Mouse (Mus musculus) embryonic facial prominence, embryonic 11.5 days (tissue): Measurements from ENCODE around the gene Hao2. TPM values are rescaled to one million over a fixed set of nuclear protein-coding genes. Genes with fewer than 3 reads are reported as not detected.

Source experiments
- ATAC-seq: fragments of 200-750 bp; cut with Nextera tagmentation; replicated peaks from 2 replicates; pipeline ENCODE4 v1.8.0; 2017; ENCODE audit warnings: low read depth; ENCODE audit not compliant: insufficient number of reproducible peaks, low FRiP score, low TSS enrichment
- DNase-seq: peaks from one replicate; pipeline ENCODE4 v3.0.0-alpha.2; 2015; ENCODE audit warnings: low spot score
- H3K27ac ChIP-seq: fragments of 300-500 bp; sonication (generic); replicated peaks from 2 replicates; pipeline ENCODE4 v1.5.1; 2014; ENCODE audit warnings: mild to moderate bottlenecking, low read depth, low read length, control low read depth
- H3K27me3 ChIP-seq: fragments of 300-500 bp; sonication (generic); 2 replicates; pipeline ENCODE4 v1.6.1; 2014; ENCODE audit warnings: mild to moderate bottlenecking, low read length, moderate library complexity, mixed read lengths; ENCODE audit not compliant: control insufficient read depth, insufficient read depth
- H3K36me3 ChIP-seq: fragments of 300-500 bp; sonication (generic); replicated peaks from 2 replicates; pipeline ENCODE4 v1.6.1; 2014; ENCODE audit warnings: low read depth, mild to moderate bottlenecking, low read length, moderate library complexity, mixed read lengths; ENCODE audit not compliant: control insufficient read depth, insufficient read depth
- H3K4me1 ChIP-seq: fragments of 300-500 bp; sonication (generic); 2 replicates; pipeline ENCODE4 v1.6.1; 2014; ENCODE audit warnings: low read length, mixed read lengths; ENCODE audit not compliant: control insufficient read depth, insufficient read depth
- H3K4me2 ChIP-seq: fragments of 300-500 bp; sonication (generic); 2 replicates; pipeline ENCODE4 v1.6.1; 2014; ENCODE audit warnings: low read depth, mild to moderate bottlenecking, control low read depth, low read length, moderate library complexity
- H3K4me3 ChIP-seq: fragments of 300-500 bp; sonication (generic); 2 replicates; pipeline ENCODE4 v1.5.1; 2014; ENCODE audit warnings: low read depth, low read length, control low read depth
- H3K9ac ChIP-seq: fragments of 300-500 bp; sonication (generic); replicated peaks from 2 replicates; pipeline ENCODE4 v1.6.1; 2014; ENCODE audit warnings: mild to moderate bottlenecking, control low read depth, low read length
- H3K9me3 ChIP-seq: fragments of 300-500 bp; sonication (generic); replicated peaks from 2 replicates; pipeline ENCODE4 v1.6.1; 2016; ENCODE audit warnings: mild to moderate bottlenecking, low read length, inconsistent platforms, mixed read lengths; ENCODE audit not compliant: control insufficient read depth
- WGBS: fragments of 180-500 bp; shearing (Covaris S2); extraction: QIAGEN DNeasy Blood & Tissue Kit; methylation state at CpG from one replicate; pipeline ENCODE4 v1.1.7; 2014; 5-methylcytosine and 5-hydroxymethylcytosine counted together
- polyA plus RNA-seq: library from polyadenylated mRNA; unstranded; fragments of >200 nt; fragmentation: Nextera tagmentation; extraction: Ambion mirVana; gene quantifications from 2 replicates; pipeline ENCODE4 v1.2.1, GENCODE M21; 2014

Gene Hao2
- polyA plus RNA-seq, 1 experiment from 2014 or later, result not detected

- Histone ChIP-seq H3K27me3 (no peaks in the 10 kb centered on the region), H3K9ac (no peak overlapping the region), H3K9me3 (no peaks in the 10 kb centered on the region), H3K27ac (no peak overlapping the region), H3K4me2 (no peak overlapping the region), H3K4me1 (no peaks in the 10 kb centered on the region), H3K4me3 (no peak overlapping the region), H3K36me3 (no peaks in the 10 kb centered on the region)
- DNase-seq (no peak), ATAC-seq (no peak)
- 50% methylated on average over 1 of the region's 1 CpGs for WGBS
Observed at GRCm38 (mm10) chr3:98856892-98857291, 36.1 kb downstream of the Hao2 start.

GRCm38 (mm10) chr3:98855160-98855559 is 37.9 kb downstream of the Hao2 start:
- Histone ChIP-seq H3K9me3 (no peaks in the 10 kb centered on the region), H3K4me1 (no peaks in the 10 kb centered on the region), H3K4me3 (no peak overlapping the region), H3K27me3 (no peaks in the 10 kb centered on the region), H3K36me3 (no peaks in the 10 kb centered on the region), H3K4me2 (no peak overlapping the region), H3K27ac (no peak overlapping the region), H3K9ac (no peak overlapping the region)
- 87% methylated on average over 3 of the region's 3 CpGs for WGBS
- DNase-seq (no peak), ATAC-seq (no peak)

GRCm38 (mm10) chr3:98853685-98854084 is 39.4 kb downstream of the Hao2 start:
- no peaks in the 10 kb centered on the region for H3K27me3 ChIP-seq
- no peak overlapping the region for H3K27ac ChIP-seq
- H3K4me1 ChIP-seq, result no peaks in the 10 kb centered on the region
- H3K9me3 ChIP-seq, result no peaks in the 10 kb centered on the region
- ATAC-seq, result no peak
- no peaks in the 10 kb centered on the region for H3K36me3 ChIP-seq
- WGBS, result 44% methylated on average over 1 of the region's 1 CpGs
- no peak overlapping the region for H3K4me3 ChIP-seq
- H3K4me2 ChIP-seq, result no peak overlapping the region
- no peak for DNase-seq
- H3K9ac ChIP-seq, result no peak overlapping the region

GRCm38 (mm10) chr3:98853051-98853450 is 40.0 kb downstream of the Hao2 start:
- Histone ChIP-seq H3K27ac (no peak overlapping the region), H3K9ac (no peak overlapping the region), H3K4me1 (no peaks in the 10 kb centered on the region), H3K27me3 (no peaks in the 10 kb centered on the region), H3K4me3 (no peak overlapping the region), H3K36me3 (no peaks in the 10 kb centered on the region), H3K4me2 (no peak overlapping the region), H3K9me3 (no peaks in the 10 kb centered on the region)
- DNase-seq (no peak), ATAC-seq (no peak)
- 91% methylated on average over 3 of the region's 3 CpGs for WGBS

- Histone ChIP-seq H3K27me3 (no peaks in the 10 kb centered on the region), H3K4me2 (no peak overlapping the region), H3K9me3 (no peaks in the 10 kb centered on the region), H3K36me3 (no peaks in the 10 kb centered on the region), H3K4me3 (no peak overlapping the region), H3K4me1 (no peaks in the 10 kb centered on the region), H3K27ac (no peak overlapping the region), H3K9ac (no peak overlapping the region)
- WGBS, result 85% methylated on average over 6 of the region's 6 CpGs
- no peak for ATAC-seq
- no peak for DNase-seq
Observed at GRCm38 (mm10) chr3:98852631-98853030, 40.4 kb downstream of the Hao2 start.

GRCm38 (mm10) chr3:98851853-98852252 is 41.2 kb downstream of the Hao2 start:
- DNase-seq (no peak), ATAC-seq (no peak)
- Histone ChIP-seq H3K4me2 (no peak overlapping the region), H3K9me3 (no peaks in the 10 kb centered on the region), H3K9ac (no peak overlapping the region), H3K27ac (no peak overlapping the region), H3K36me3 (no peaks in the 10 kb centered on the region), H3K4me3 (no peak overlapping the region), H3K27me3 (no peaks in the 10 kb centered on the region), H3K4me1 (no peaks in the 10 kb centered on the region)
- WGBS, result 82% methylated on average over 2 of the region's 2 CpGs

- WGBS, result 82% methylated on average over 5 of the region's 5 CpGs
- no peaks in the 10 kb centered on the region for H3K4me1 ChIP-seq
- no peak overlapping the region for H3K27ac ChIP-seq
- H3K9me3 ChIP-seq, result no peaks in the 10 kb centered on the region
- no peak overlapping the region for H3K4me2 ChIP-seq
- no peaks in the 10 kb centered on the region for H3K27me3 ChIP-seq
- no peak overlapping the region for H3K9ac ChIP-seq
- H3K4me3 ChIP-seq, result no peak overlapping the region
- DNase-seq (no peak), ATAC-seq (no peak)
- no peaks in the 10 kb centered on the region for H3K36me3 ChIP-seq
Observed at GRCm38 (mm10) chr3:98850262-98850661, 42.8 kb downstream of the Hao2 start.

GRCm38 (mm10) chr3:98848898-98849297 is 44.1 kb downstream of the Hao2 start:
- Histone ChIP-seq H3K36me3 (no peaks in the 10 kb centered on the region), H3K4me1 (no peaks in the 10 kb centered on the region), H3K27ac (no peak overlapping the region), H3K27me3 (no peaks in the 10 kb centered on the region), H3K9me3 (no peaks in the 10 kb centered on the region), H3K4me2 (no peak overlapping the region), H3K9ac (no peak overlapping the region), H3K4me3 (no peak overlapping the region)
- 92% methylated on average over 1 of the region's 1 CpGs for WGBS
- ATAC-seq (no peak), DNase-seq (no peak)
